Mouse (Mus musculus) intestine, embryonic 16.5 days (tissue): ENCODE results near the gene Mettl1. TPM values are rescaled to one million over a fixed set of nuclear protein-coding genes. Genes with fewer than 3 reads are reported as not detected.

Experiments used
- ATAC-seq: fragments of 200-750 bp; cut with Nextera tagmentation; 2 replicates; pipeline ENCODE4 v1.8.0; 2017; ENCODE audit warnings: moderate TSS enrichment, moderate library complexity
- H3K27ac ChIP-seq: fragments of 300-500 bp; sonication (generic); 2 replicates; pipeline ENCODE4 v1.5.1; 2014; ENCODE audit warnings: mild to moderate bottlenecking, low read length
- H3K27me3 ChIP-seq: fragments of 300-500 bp; sonication (generic); replicated peaks from 2 replicates; pipeline ENCODE4 v1.6.1; 2014; ENCODE audit warnings: low read length, control low read depth, mixed read lengths; ENCODE audit not compliant: control insufficient read depth, insufficient read depth
- H3K36me3 ChIP-seq: fragments of 300-500 bp; sonication (generic); 2 replicates; pipeline ENCODE4 v1.6.1; 2014; ENCODE audit warnings: low read length, control low read depth; ENCODE audit not compliant: control insufficient read depth, insufficient read depth
- H3K4me1 ChIP-seq: fragments of 300-500 bp; sonication (generic); 2 replicates; pipeline ENCODE4 v1.6.1; 2014; ENCODE audit warnings: low read length, control low read depth, mixed read lengths; ENCODE audit not compliant: control insufficient read depth, insufficient read depth
- H3K4me2 ChIP-seq: fragments of 300-500 bp; sonication (generic); 2 replicates; pipeline ENCODE4 v1.6.1; 2014; ENCODE audit warnings: low read depth, low read length, control low read depth
- H3K4me3 ChIP-seq: fragments of 300-500 bp; sonication (generic); 2 replicates; pipeline ENCODE4 v1.5.1; 2014; ENCODE audit warnings: mild to moderate bottlenecking, low read length
- H3K9ac ChIP-seq: fragments of 300-500 bp; sonication (generic); 2 replicates; pipeline ENCODE4 v1.6.1; 2014; ENCODE audit warnings: low read depth, low read length
- H3K9me3 ChIP-seq: fragments of 300-500 bp; sonication (generic); 2 replicates; pipeline ENCODE4 v1.6.1; 2016; ENCODE audit warnings: low read length, control low read depth; ENCODE audit not compliant: control insufficient read depth
- WGBS: fragments of 180-500 bp; shearing (Covaris S2); extraction: QIAGEN DNeasy Blood & Tissue Kit; methylation state at CpG from one replicate; pipeline ENCODE4 v1.1.7; 2014; 5-methylcytosine and 5-hydroxymethylcytosine counted together
- polyA plus RNA-seq: library from polyadenylated mRNA; unstranded; fragments of >200 nt; fragmentation: Nextera tagmentation; extraction: Ambion mirVana; gene quantifications from 2 replicates; pipeline ENCODE4 v1.2.1, GENCODE M21; 2015

Gene Mettl1
- polyA plus RNA-seq, 1 experiment from 2014 or later = 48.3 TPM

GRCm38 (mm10) chr10:127078001-127078676, 36.9 kb downstream of the Mettl1 start:
- ATAC-seq = no peak
- Histone ChIP-seq H3K4me2 (peak overlapping the region; percentile 77), H3K4me3 (peak overlapping the region; percentile 51), H3K9ac (no peak overlapping the region), H3K27ac (no peak overlapping the region), H3K36me3 (no peaks in the 10 kb centered on the region), H3K4me1 (peaks cover 40% of the 10 kb centered on the region), H3K9me3 (no peaks in the 10 kb centered on the region), H3K27me3 (peaks cover 59% of the 10 kb centered on the region)
- 4% methylated on average over 12 of the region's 12 CpGs for WGBS

DNA sequence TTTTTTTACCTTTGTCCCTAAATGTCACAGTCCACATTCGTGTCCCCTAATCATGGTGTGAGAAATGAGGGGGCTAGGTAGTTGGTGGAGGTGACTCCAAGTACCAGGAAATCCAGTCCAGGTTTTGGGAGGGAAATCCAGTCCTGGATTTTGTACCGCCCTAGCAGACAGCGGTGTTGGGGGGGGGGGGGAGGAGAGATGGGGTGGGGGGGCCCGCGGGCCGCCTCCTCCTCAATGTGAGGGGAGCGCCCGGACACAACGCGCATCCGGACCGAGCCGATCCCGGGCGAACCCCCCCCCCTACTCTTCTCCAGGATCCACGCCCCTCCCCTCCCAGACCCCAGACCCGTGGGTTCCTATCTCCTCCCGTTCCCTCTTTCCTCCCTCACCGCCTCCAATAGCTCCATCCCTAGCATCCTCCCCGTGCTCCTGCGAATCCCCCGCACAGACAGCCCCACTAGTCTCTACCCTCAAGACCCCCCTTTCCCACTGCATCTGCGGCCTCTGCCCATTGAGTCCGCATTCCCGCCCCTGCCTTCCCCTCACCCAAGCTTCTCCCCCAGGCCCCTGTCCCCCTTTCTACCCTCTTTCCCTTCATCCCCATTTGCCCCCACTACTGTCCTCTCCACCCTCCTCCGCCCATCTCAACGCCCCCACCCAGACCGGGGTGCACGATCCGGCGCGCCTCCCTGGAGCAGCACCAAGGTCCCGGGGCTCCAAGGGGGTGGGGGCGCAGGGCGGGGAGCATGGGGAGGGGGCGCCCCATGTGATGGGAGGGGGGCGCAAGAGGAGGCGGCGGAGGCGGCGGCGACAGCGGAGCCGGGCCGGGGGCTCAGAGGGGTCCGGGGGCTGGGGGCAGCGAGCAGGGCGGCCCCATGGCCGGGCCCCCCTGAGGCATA, 37.7 kb downstream of the Mettl1 start:
- Histone ChIP-seq H3K27ac (no peak overlapping the region), H3K9ac (peak overlapping the region; percentile 61), H3K4me3 (peak overlapping the region; percentile 51), H3K36me3 (no peaks in the 10 kb centered on the region), H3K27me3 (peaks cover 62% of the 10 kb centered on the region), H3K4me2 (peak overlapping the region; percentile 77), H3K4me1 (peaks cover 40% of the 10 kb centered on the region), H3K9me3 (no peaks in the 10 kb centered on the region)
- peak; percentile 28 for ATAC-seq
- 1% methylated on average over 46 of the region's 49 CpGs for WGBS

- Histone ChIP-seq H3K4me1 (peaks cover 40% of the 10 kb centered on the region), H3K27ac (no peak overlapping the region), H3K36me3 (no peaks in the 10 kb centered on the region), H3K9me3 (no peaks in the 10 kb centered on the region), H3K9ac (peak overlapping the region; percentile 61), H3K4me3 (peak overlapping the region; percentile 51), H3K27me3 (peaks cover 67% of the 10 kb centered on the region), H3K4me2 (peak overlapping the region; percentile 77)
- ATAC-seq = no peak
- WGBS = 3% methylated on average over 67 of the region's 70 CpGs
Measured at GRCm38 (mm10) chr10:127079665-127080391, 38.6 kb downstream of the Mettl1 start.

- no peak overlapping the region for H3K27ac ChIP-seq
- peaks cover 40% of the 10 kb centered on the region for H3K4me1 ChIP-seq
- peak overlapping the region; percentile 37 for H3K9ac ChIP-seq
- 4% methylated on average over 48 of the region's 48 CpGs for WGBS
- H3K4me3 ChIP-seq = peak overlapping the region; percentile 36
- no peaks in the 10 kb centered on the region for H3K9me3 ChIP-seq
- H3K4me2 ChIP-seq = peak overlapping the region; percentile 55
- H3K27me3 ChIP-seq = peaks cover 62% of the 10 kb centered on the region
- H3K36me3 ChIP-seq = no peaks in the 10 kb centered on the region
- ATAC-seq = no peak
Measured at GRCm38 (mm10) chr10:127080901-127081780, 39.9 kb downstream of the Mettl1 start.

DNA sequence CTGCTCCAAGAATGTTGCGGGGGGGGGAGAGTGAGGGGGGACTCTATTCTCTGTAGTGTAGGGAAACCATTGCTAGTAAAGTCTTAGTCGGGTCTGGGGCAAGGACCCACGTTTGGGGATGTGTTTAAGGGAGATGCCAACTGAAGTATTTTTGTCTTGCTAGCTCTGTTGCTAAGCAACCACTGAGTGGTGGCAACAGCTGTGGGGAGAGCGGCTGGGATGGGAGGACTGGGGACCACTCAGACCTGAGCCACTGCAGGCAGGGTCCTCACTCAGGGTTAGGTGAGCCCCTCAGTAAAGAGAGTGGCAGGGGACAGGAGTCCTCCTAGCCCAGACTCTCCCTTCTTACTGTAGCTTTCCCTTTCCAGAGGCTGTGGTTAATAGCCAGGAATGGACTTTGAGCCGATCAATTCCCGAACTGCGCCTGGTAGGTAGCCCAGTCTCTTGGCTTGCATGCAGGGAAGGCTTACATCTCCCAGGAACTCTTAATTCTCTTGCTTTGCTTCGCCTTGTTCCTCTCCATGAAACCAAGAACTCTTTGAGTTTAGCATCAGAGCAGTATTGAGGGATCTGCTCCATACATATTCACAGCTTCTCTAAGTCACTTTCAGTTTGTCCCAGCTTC, 40.9 kb downstream of the Mettl1 start:
- Histone ChIP-seq H3K27ac (no peak overlapping the region), H3K4me2 (no peak overlapping the region), H3K4me1 (peaks cover 40% of the 10 kb centered on the region), H3K4me3 (no peak overlapping the region), H3K36me3 (no peaks in the 10 kb centered on the region), H3K27me3 (peaks cover 60% of the 10 kb centered on the region), H3K9ac (0 out of 2 replicates have a peak overlapping the region, but pooled peaks have one; percentile 37), H3K9me3 (no peaks in the 10 kb centered on the region)
- peak; percentile 19; the same call in 1 of the 2 replicates for ATAC-seq
- 25% methylated on average over 8 of the region's 8 CpGs for WGBS

GRCm38 (mm10) chr10:127083292-127083914, 42.2 kb downstream of the Mettl1 start:
- no peaks in the 10 kb centered on the region for H3K9me3 ChIP-seq
- peaks cover 56% of the 10 kb centered on the region for H3K27me3 ChIP-seq
- ATAC-seq = no peak
- H3K36me3 ChIP-seq = no peaks in the 10 kb centered on the region
- no peak overlapping the region for H3K9ac ChIP-seq
- no peak overlapping the region for H3K4me3 ChIP-seq
- no peak overlapping the region for H3K27ac ChIP-seq
- no peak overlapping the region for H3K4me2 ChIP-seq
- H3K4me1 ChIP-seq = peaks cover 36% of the 10 kb centered on the region
- WGBS = 32% methylated on average over 8 of the region's 8 CpGs

- WGBS = 33% methylated on average over 5 of the region's 5 CpGs
- no peak overlapping the region for H3K9ac ChIP-seq
- ATAC-seq = no peak
- H3K4me3 ChIP-seq = no peak overlapping the region
- peaks cover 53% of the 10 kb centered on the region for H3K27me3 ChIP-seq
- peaks cover 32% of the 10 kb centered on the region for H3K4me1 ChIP-seq
- H3K36me3 ChIP-seq = no peaks in the 10 kb centered on the region
- H3K27ac ChIP-seq = no peak overlapping the region
- no peak overlapping the region for H3K4me2 ChIP-seq
- H3K9me3 ChIP-seq = no peaks in the 10 kb centered on the region
Measured at GRCm38 (mm10) chr10:127083915-127084306, 42.7 kb downstream of the Mettl1 start.

DNA sequence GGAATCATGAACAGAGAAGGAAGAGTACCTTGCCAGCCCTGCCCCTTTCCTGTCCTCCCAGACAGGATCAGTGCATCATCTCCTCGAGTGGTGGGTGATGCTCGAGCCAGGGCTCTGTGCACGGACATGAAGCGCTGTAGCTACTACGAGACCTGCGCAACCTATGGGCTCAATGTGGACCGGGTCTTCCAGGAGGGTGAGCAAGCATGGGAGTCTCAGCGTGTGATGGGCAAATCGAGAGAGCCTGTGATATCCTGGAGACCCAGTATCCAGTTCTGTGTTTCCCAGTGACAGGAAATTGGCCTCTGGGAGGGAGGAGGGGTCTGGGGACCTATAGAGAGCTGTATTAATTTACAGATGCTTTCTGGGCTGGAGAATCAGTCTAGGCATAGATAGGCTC, 43.8 kb downstream of the Mettl1 start:
- no peak overlapping the region for H3K4me2 ChIP-seq
- no peak overlapping the region for H3K4me3 ChIP-seq
- H3K9ac ChIP-seq = no peak overlapping the region
- H3K27me3 ChIP-seq = peaks cover 53% of the 10 kb centered on the region
- peaks cover 21% of the 10 kb centered on the region for H3K4me1 ChIP-seq
- no peaks in the 10 kb centered on the region for H3K36me3 ChIP-seq
- H3K9me3 ChIP-seq = no peaks in the 10 kb centered on the region
- ATAC-seq = no peak
- WGBS = 77% methylated on average over 9 of the region's 9 CpGs
- H3K27ac ChIP-seq = no peak overlapping the region
